Mouse (Mus musculus): Measurements from ENCODE around the gene Cenpi. TPM values are rescaled to one million over a fixed set of nuclear protein-coding genes. Genes with fewer than 3 reads are reported as not detected.

Gene Cenpi
- polyA plus RNA-seq (2015; fragmentation: Nextera tagmentation; extraction: Ambion mirVana), result 33.1 and 33.7 TPM in 2 replicates

GRCm38 (mm10) chrX:134307534-134308274 is at the start of gene Cenpi:
Gene Cenpi, plus strand, starts transcription at chrX:134308084.
- Histone ChIP-seq H3K36me3 (peaks cover 6% of the 10 kb centered on the region; the same call in 1 of the 2 replicates), H3K4me1 (0 out of 2 replicates have a peak, but pooled peaks cover 5% of the 10 kb centered on the region), H3K9me3 (replicated peaks) (no peaks in the 10 kb centered on the region), H3K4me3 (replicated peaks) (peak within 1 kb of the TSS; percentile 51), H3K9ac (peak within 1 kb of the TSS; percentile 44), H3K27ac (peak within 1 kb of the TSS; percentile 54), H3K4me2 (peak within 1 kb of the TSS; percentile 54), H3K27me3 (no peaks in the 10 kb centered on the region)
- 17% methylated on average over 36 of the region's 36 CpGs for WGBS
- ATAC-seq (replicated peaks; ENCODE audit: low FRiP score), result peak; percentile 97

- H3K9me3 ChIP-seq (replicated peaks), result no peaks in the 10 kb centered on the region
- H3K9ac ChIP-seq, result no peak overlapping the region
- peaks cover 7% of the 10 kb centered on the region; the same call in 1 of the 2 replicates for H3K27me3 ChIP-seq
- no peaks in the 10 kb centered on the region for H3K4me1 ChIP-seq
- WGBS, result 67% methylated on average over 5 of the region's 5 CpGs
- no peak overlapping the region for H3K4me3 ChIP-seq (replicated peaks)
- ATAC-seq (replicated peaks; ENCODE audit: low FRiP score), result no peak
- no peak overlapping the region for H3K4me2 ChIP-seq
- no peak overlapping the region for H3K27ac ChIP-seq
- H3K36me3 ChIP-seq, result peaks cover 21% of the 10 kb centered on the region
Measured at GRCm38 (mm10) chrX:134261191-134261590, 46.7 kb upstream of the Cenpi start.

GRCm38 (mm10) chrX:134262129-134262528 is 45.8 kb upstream of the Cenpi start:
- ATAC-seq (replicated peaks; ENCODE audit: low FRiP score), result no peak
- WGBS, result 82% methylated on average over 11 of the region's 11 CpGs
- H3K27ac ChIP-seq, result no peak overlapping the region

GRCm38 (mm10) chrX:134275715-134276114 is 32.2 kb upstream of the Cenpi start:
- Histone ChIP-seq H3K27me3 (no peaks in the 10 kb centered on the region), H3K4me1 (no peaks in the 10 kb centered on the region), H3K27ac (peak overlapping the region; percentile 87; the same call in 1 of the 2 replicates), H3K9me3 (replicated peaks) (no peaks in the 10 kb centered on the region), H3K9ac (no peak overlapping the region), H3K4me3 (replicated peaks) (peak overlapping the region; percentile 45; the same call in 1 of the 2 replicates), H3K36me3 (no peaks in the 10 kb centered on the region), H3K4me2 (peak overlapping the region; percentile 53)
- WGBS, result 21% methylated on average over 6 of the region's 6 CpGs
- ATAC-seq (replicated peaks; ENCODE audit: low FRiP score), result peak; percentile 31

More at GRCm38 (mm10) chrX:134262129-134262528, 45.8 kb upstream of the Cenpi start:
- Histone ChIP-seq H3K4me3 (replicated peaks) (no peak overlapping the region), H3K9ac (no peak overlapping the region), H3K27me3 (peaks cover 7% of the 10 kb centered on the region; the same call in 1 of the 2 replicates), H3K9me3 (replicated peaks) (no peaks in the 10 kb centered on the region), H3K4me1 (no peaks in the 10 kb centered on the region), H3K36me3 (peaks cover 27% of the 10 kb centered on the region), H3K4me2 (no peak overlapping the region)

- peak; percentile 96 for ATAC-seq (replicated peaks; ENCODE audit: low FRiP score)
- no peaks in the 10 kb centered on the region for H3K36me3 ChIP-seq
- peak within 1 kb of the TSS; percentile 87 for H3K27ac ChIP-seq
- H3K4me1 ChIP-seq, result no peaks in the 10 kb centered on the region
- 19% methylated on average over 24 of the region's 26 CpGs for WGBS
- H3K4me3 ChIP-seq (replicated peaks), result peak within 1 kb of the TSS; percentile 45
- H3K27me3 ChIP-seq, result no peaks in the 10 kb centered on the region
- H3K9ac ChIP-seq, result peak within 1 kb of the TSS; percentile 36; the same call in 1 of the 2 replicates
- H3K9me3 ChIP-seq (replicated peaks), result no peaks in the 10 kb centered on the region
- peak within 1 kb of the TSS; percentile 53 for H3K4me2 ChIP-seq
Measured at GRCm38 (mm10) chrX:134276275-134277160, 31.4 kb upstream of the Cenpi start, which contains the start of gene Trmt2b. Gene Trmt2b, minus strand, starts transcription at chrX:134276984.

GRCm38 (mm10) chrX:134280531-134280930 is 27.4 kb upstream of the Cenpi start:
- Histone ChIP-seq H3K27me3 (0 out of 2 replicates have a peak, but pooled peaks cover 3% of the 10 kb centered on the region), H3K4me2 (no peak overlapping the region), H3K4me1 (no peaks in the 10 kb centered on the region), H3K27ac (no peak overlapping the region), H3K9ac (no peak overlapping the region), H3K36me3 (no peaks in the 10 kb centered on the region), H3K4me3 (replicated peaks) (no peak overlapping the region), H3K9me3 (replicated peaks) (no peaks in the 10 kb centered on the region)
- ATAC-seq (replicated peaks; ENCODE audit: low FRiP score), result no peak
- WGBS, result 84% methylated on average over 3 of the region's 3 CpGs

GRCm38 (mm10) chrX:134285102-134285501 is 22.8 kb upstream of the Cenpi start:
- Histone ChIP-seq H3K27ac (no peak overlapping the region), H3K9ac (no peak overlapping the region), H3K4me3 (replicated peaks) (no peak overlapping the region), H3K4me2 (no peak overlapping the region), H3K27me3 (0 out of 2 replicates have a peak, but pooled peaks cover 5% of the 10 kb centered on the region), H3K9me3 (replicated peaks) (no peaks in the 10 kb centered on the region), H3K4me1 (no peaks in the 10 kb centered on the region), H3K36me3 (no peaks in the 10 kb centered on the region)
- no peak for ATAC-seq (replicated peaks; ENCODE audit: low FRiP score)
- 89% methylated on average over 2 of the region's 2 CpGs for WGBS

GRCm38 (mm10) chrX:134285791-134286190 is 22.1 kb upstream of the Cenpi start:
- Histone ChIP-seq H3K9ac (no peak overlapping the region), H3K27me3 (0 out of 2 replicates have a peak, but pooled peaks cover 10% of the 10 kb centered on the region), H3K4me3 (replicated peaks) (no peak overlapping the region), H3K27ac (no peak overlapping the region), H3K4me2 (no peak overlapping the region), H3K9me3 (replicated peaks) (no peaks in the 10 kb centered on the region), H3K4me1 (no peaks in the 10 kb centered on the region), H3K36me3 (no peaks in the 10 kb centered on the region)
- 74% methylated on average over 4 of the region's 4 CpGs for WGBS
- no peak for ATAC-seq (replicated peaks; ENCODE audit: low FRiP score)

GRCm38 (mm10) chrX:134287305-134287704 is 20.6 kb upstream of the Cenpi start:
- Histone ChIP-seq H3K4me2 (no peak overlapping the region), H3K9me3 (replicated peaks) (no peaks in the 10 kb centered on the region), H3K27me3 (peaks cover 24% of the 10 kb centered on the region), H3K4me3 (replicated peaks) (no peak overlapping the region), H3K27ac (no peak overlapping the region), H3K36me3 (no peaks in the 10 kb centered on the region), H3K9ac (no peak overlapping the region), H3K4me1 (no peaks in the 10 kb centered on the region)
- WGBS, result 93% methylated on average over 2 of the region's 2 CpGs
- ATAC-seq (replicated peaks; ENCODE audit: low FRiP score), result no peak

GRCm38 (mm10) chrX:134296301-134296700 is 11.6 kb upstream of the Cenpi start:
- Histone ChIP-seq H3K4me3 (replicated peaks) (peak overlapping the region; percentile 46), H3K4me2 (peak overlapping the region; percentile 66), H3K27me3 (peaks cover 51% of the 10 kb centered on the region), H3K9me3 (replicated peaks) (no peaks in the 10 kb centered on the region), H3K9ac (0 out of 2 replicates have a peak overlapping the region, but pooled peaks have one; percentile 4), H3K4me1 (no peaks in the 10 kb centered on the region), H3K36me3 (no peaks in the 10 kb centered on the region), H3K27ac (no peak overlapping the region)
- 29% methylated on average over 9 of the region's 9 CpGs for WGBS
- no peak; the same call in 1 of the 2 replicates for ATAC-seq (replicated peaks; ENCODE audit: low FRiP score)

- peak; percentile 10; the same call in 1 of the 2 replicates for ATAC-seq (replicated peaks; ENCODE audit: low FRiP score)
- H3K9ac ChIP-seq, result no peak overlapping the region
- peak overlapping the region; percentile 66 for H3K4me2 ChIP-seq
- H3K4me1 ChIP-seq, result no peaks in the 10 kb centered on the region
- no peaks in the 10 kb centered on the region for H3K36me3 ChIP-seq
- 31% methylated on average over 7 of the region's 7 CpGs for WGBS
- H3K27me3 ChIP-seq, result peaks cover 48% of the 10 kb centered on the region
- H3K9me3 ChIP-seq (replicated peaks), result no peaks in the 10 kb centered on the region
- H3K27ac ChIP-seq, result no peak overlapping the region
- H3K4me3 ChIP-seq (replicated peaks), result peak overlapping the region; percentile 46
Measured at GRCm38 (mm10) chrX:134296737-134297136, 11.1 kb upstream of the Cenpi start.

Measured in kidney, embryonic 15.5 days (tissue).